Mouse (Mus musculus) MEL (cell line): Measurements from ENCODE around the gene Il10.
A peak's percentile ranks its signal among the peaks of the same experiment; 100 is the strongest.

Experiments used
- BHLHE40 ChIP-seq: IDR thresholded peaks from 2 replicates; pipeline ENCODE4 v1.6.1; 2012; ENCODE audit warnings: low read depth, mild to moderate bottlenecking, inconsistent platforms, low read length, improper control_type of control experiment, borderline replicate concordance
- CHD1 ChIP-seq: IDR thresholded peaks from 2 replicates; pipeline ENCODE4 v1.6.1; 2012; ENCODE audit warnings: low read depth, mild to moderate bottlenecking, inconsistent platforms, low read length, improper control_type of control experiment
- CTCF ChIP-seq, 3 experiments: IDR thresholded peaks in 2 of 3; conservative IDR thresholded peaks in 1 of 3; 2 replicates each; pipeline ENCODE4 v1.5.1; 2011 to 2012; ENCODE audit warnings: low read length in 3 of 3, low read depth in 2 of 3, mild to moderate bottlenecking in 2 of 3, improper control_type of control experiment in 1 of 3, inconsistent platforms in 1 of 3, mixed read lengths in 1 of 3, moderate library complexity in 1 of 3; ENCODE audit not compliant: control insufficient read depth in 1 of 3, insufficient read depth in 1 of 3, poor library complexity in 1 of 3, severe bottlenecking in 1 of 3
- E2F4 ChIP-seq: IDR thresholded peaks from 2 replicates; pipeline ENCODE4 v1.6.1; 2011; ENCODE audit warnings: low read depth, low read length, improper control_type of control experiment, borderline replicate concordance
- EP300 ChIP-seq, 2 experiments: IDR thresholded peaks; 2 replicates each; pipeline ENCODE4 v1.6.1; 2011; ENCODE audit warnings: improper control_type of control experiment in 2 of 2, low read length in 2 of 2, low read depth in 1 of 2, mild to moderate bottlenecking in 1 of 2
- GATA1 ChIP-seq: IDR thresholded peaks from 2 replicates; pipeline ENCODE4 v1.6.1; 2011; ENCODE audit warnings: low read depth, low read length, improper control_type of control experiment
- KAT2A ChIP-seq: conservative IDR thresholded peaks from 2 replicates; pipeline ENCODE4 v1.6.1; 2012; ENCODE audit warnings: low read depth, low read length, improper control_type of control experiment, inconsistent platforms
- MYC ChIP-seq: IDR thresholded peaks from 2 replicates; pipeline ENCODE4 v1.6.1; 2011; ENCODE audit warnings: low read depth, mild to moderate bottlenecking, low read length, improper control_type of control experiment, moderate library complexity
- POLR2A ChIP-seq, 2 experiments: IDR thresholded peaks; 2 replicates each; pipeline ENCODE4 v1.6.1; 2011 to 2012; ENCODE audit warnings: low read length in 2 of 2, mild to moderate bottlenecking in 2 of 2, control low read depth in 1 of 2, improper control_type of control experiment in 1 of 2, low read depth in 1 of 2, moderate library complexity in 1 of 2; ENCODE audit not compliant: control insufficient read depth in 1 of 2, insufficient read depth in 1 of 2, poor library complexity in 1 of 2
- RCOR1 ChIP-seq: IDR thresholded peaks from 2 replicates; pipeline ENCODE4 v1.6.1; 2012; ENCODE audit warnings: low read depth, mild to moderate bottlenecking, inconsistent platforms, low read length, improper control_type of control experiment
- SMC3 ChIP-seq: IDR thresholded peaks from 2 replicates; pipeline ENCODE4 v1.6.1; 2011; ENCODE audit warnings: low read depth, low read length, improper control_type of control experiment
- TAL1 ChIP-seq: IDR thresholded peaks from 2 replicates; pipeline ENCODE4 v1.6.1; 2012; ENCODE audit warnings: mild to moderate bottlenecking, inconsistent platforms, low read length, moderate library complexity, mixed read lengths
- TBP ChIP-seq: IDR thresholded peaks from 2 replicates; pipeline ENCODE4 v1.8.0; 2011; ENCODE audit warnings: low read depth, low read length, improper control_type of control experiment
- ZMIZ1 ChIP-seq: IDR thresholded peaks from 2 replicates; pipeline ENCODE4 v1.6.1; 2012; ENCODE audit warnings: low read depth, mild to moderate bottlenecking, inconsistent platforms, low read length, improper control_type of control experiment, moderate library complexity

DNA sequence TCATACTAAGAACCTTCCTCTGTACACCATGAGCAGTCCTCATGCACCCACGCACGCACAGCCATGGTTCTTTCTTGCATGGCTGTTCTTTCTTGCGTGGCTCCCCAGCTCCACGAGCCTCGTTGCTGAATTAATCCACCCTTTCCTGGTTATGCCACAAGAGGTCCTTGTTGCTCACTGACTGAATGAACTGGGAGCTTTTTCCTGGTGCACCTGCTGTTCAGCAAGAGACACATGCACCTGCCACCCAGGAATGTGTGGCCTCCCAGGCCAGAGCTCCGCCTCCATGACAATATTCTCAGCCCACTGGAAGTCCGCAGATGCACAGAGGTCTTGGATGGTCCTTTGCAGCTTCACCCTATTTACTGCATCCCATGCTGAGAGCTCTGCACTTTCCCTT, 35.2 kb upstream of the Il10 start:
- no peak for TF ChIP-seq CTCF (IDR thresholded peaks at IDR 0.05 in 2 of 3, conservative IDR thresholded peaks at IDR 0.05 in 1 of 3; ENCODE audit: control insufficient read depth in 1 of 3, insufficient read depth in 1 of 3, low read depth in 2 of 3, low read length in 3 of 3, poor library complexity in 1 of 3, severe bottlenecking in 1 of 3)
- no peak for TF ChIP-seq TBP
- no peak for TF ChIP-seq TAL1
- TF ChIP-seq POLR2A (IDR thresholded peaks at IDR 0.05; ENCODE audit: control insufficient read depth in 1 of 2, insufficient read depth in 1 of 2, low read depth in 1 of 2, low read length in 2 of 2, poor library complexity in 1 of 2), result no peak
- TF ChIP-seq E2F4, result no peak
- TF ChIP-seq BHLHE40, result no peak
- no peak for TF ChIP-seq ZMIZ1
- TF ChIP-seq EP300 (IDR thresholded peaks at IDR 0.05; ENCODE audit: low read depth in 1 of 2, low read length in 2 of 2), result no peak
- peak; percentile 26; the same call in 1 of the 2 replicates for TF ChIP-seq SMC3
- TF ChIP-seq GATA1, result no peak
- no peak for TF ChIP-seq KAT2A
- TF ChIP-seq MYC, result no peak
- TF ChIP-seq CHD1, result no peak
- TF ChIP-seq RCOR1, result no peak
